Mouse (Mus musculus) lung, embryonic 16.5 days (tissue): Measurements from ENCODE around the gene Pcp4l1. TPM values are rescaled to one million over a fixed set of nuclear protein-coding genes. Genes with fewer than 3 reads are reported as not detected.

Source experiments
- ATAC-seq: fragments of 200-750 bp; cut with Nextera tagmentation; 2 replicates; pipeline ENCODE4 v1.8.0; 2017; ENCODE audit warnings: low read depth, mild to moderate bottlenecking, moderate library complexity
- H3K27ac ChIP-seq: fragments of 300-500 bp; sonication (generic); 2 replicates; pipeline ENCODE4 v1.5.1; 2014; ENCODE audit warnings: mild to moderate bottlenecking, control low read depth, low read length
- H3K27me3 ChIP-seq: fragments of 300-500 bp; sonication (generic); 2 replicates; pipeline ENCODE4 v1.6.1; 2014; ENCODE audit warnings: low read depth, low read length, mixed read lengths; ENCODE audit not compliant: control insufficient read depth, insufficient read depth
- H3K36me3 ChIP-seq: fragments of 300-500 bp; sonication (generic); 2 replicates; pipeline ENCODE4 v1.6.1; 2014; ENCODE audit warnings: low read length; ENCODE audit not compliant: control insufficient read depth, insufficient read depth
- H3K4me1 ChIP-seq: fragments of 300-500 bp; sonication (generic); replicated peaks from 2 replicates; pipeline ENCODE4 v1.6.1; 2014; ENCODE audit warnings: low read length, mixed read lengths; ENCODE audit not compliant: control insufficient read depth, insufficient read depth
- H3K4me2 ChIP-seq: fragments of 300-500 bp; sonication (generic); 2 replicates; pipeline ENCODE4 v1.6.1; 2014; ENCODE audit warnings: low read depth, low read length, control low read depth
- H3K4me3 ChIP-seq: fragments of 300-500 bp; sonication (generic); 2 replicates; pipeline ENCODE4 v1.5.1; 2014; ENCODE audit warnings: mild to moderate bottlenecking, low read length, control low read depth
- H3K9ac ChIP-seq: fragments of 300-500 bp; sonication (generic); 2 replicates; pipeline ENCODE4 v1.6.1; 2014; ENCODE audit warnings: low read length, control low read depth
- H3K9me3 ChIP-seq: fragments of 300-500 bp; sonication (generic); 2 replicates; pipeline ENCODE4 v1.6.1; 2016; ENCODE audit warnings: low read length; ENCODE audit not compliant: control insufficient read depth
- WGBS: fragments of 180-500 bp; shearing (Covaris S2); extraction: QIAGEN DNeasy Blood & Tissue Kit; methylation state at CpG from one replicate; pipeline ENCODE4 v1.1.7; 2014; 5-methylcytosine and 5-hydroxymethylcytosine counted together
- polyA plus RNA-seq: library from polyadenylated mRNA; unstranded; fragments of >200 nt; fragmentation: Nextera tagmentation; extraction: Ambion mirVana; gene quantifications from 2 replicates; pipeline ENCODE4 v1.2.1, GENCODE M21; 2015

The Pcp4l1 gene
- polyA plus RNA-seq, 1 experiment from 2014 or later: 6.6 TPM

- ATAC-seq: no peak
- H3K9me3 ChIP-seq: no peaks in the 10 kb centered on the region
- 61% methylated on average over 2 of the region's 2 CpGs for WGBS
- no peak overlapping the region for H3K9ac ChIP-seq
- no peak overlapping the region for H3K27ac ChIP-seq
- peaks cover 9% of the 10 kb centered on the region for H3K4me1 ChIP-seq
- no peaks in the 10 kb centered on the region for H3K27me3 ChIP-seq
- no peak overlapping the region for H3K4me2 ChIP-seq
- H3K36me3 ChIP-seq: peaks cover 10% of the 10 kb centered on the region
- H3K4me3 ChIP-seq: no peak overlapping the region
Observed at GRCm38 (mm10) chr1:171223796-171224195, 27.7 kb upstream of the Pcp4l1 start.

- H3K9ac ChIP-seq: peak overlapping the region; percentile 67
- peaks cover 10% of the 10 kb centered on the region for H3K36me3 ChIP-seq
- 69% methylated on average over 6 of the region's 6 CpGs for whole genome bisulfite sequencing
- H3K4me2 ChIP-seq: peak overlapping the region; percentile 57
- H3K4me1 ChIP-seq: peaks cover 9% of the 10 kb centered on the region
- H3K4me3 ChIP-seq: peak overlapping the region; percentile 77
- no peak for ATAC-seq
- no peaks in the 10 kb centered on the region for H3K27me3 ChIP-seq
- H3K27ac ChIP-seq: peak overlapping the region; percentile 82
- H3K9me3 ChIP-seq: no peaks in the 10 kb centered on the region
Observed at GRCm38 (mm10) chr1:171223168-171223567, 27.1 kb upstream of the Pcp4l1 start.

GRCm38 (mm10) chr1:171222238-171223155 lies 26.4 kb upstream of the Pcp4l1 start, which contains the start of gene Tomm40l:
Gene Tomm40l (minus strand): TSS chr1:171222514.
- peaks cover 10% of the 10 kb centered on the region for H3K36me3 ChIP-seq
- under 1% methylated on average over 28 of the region's 28 CpGs for WGBS
- H3K4me1 ChIP-seq: peaks cover 9% of the 10 kb centered on the region
- no peaks in the 10 kb centered on the region for H3K9me3 ChIP-seq
- no peaks in the 10 kb centered on the region for H3K27me3 ChIP-seq
- peak within 1 kb of the TSS; percentile 73 for H3K4me2 ChIP-seq
- peak within 1 kb of the TSS; percentile 77 for H3K4me3 ChIP-seq
- peak within 1 kb of the TSS; percentile 67 for H3K9ac ChIP-seq
- peak; percentile 99 for ATAC-seq
- H3K27ac ChIP-seq: peak within 1 kb of the TSS; percentile 82

GRCm38 (mm10) chr1:171221281-171222193 lies 25.5 kb upstream of the Pcp4l1 start:
- Histone ChIP-seq H3K4me2 (peak overlapping the region; percentile 73), H3K9me3 (no peaks in the 10 kb centered on the region), H3K4me1 (peaks cover 9% of the 10 kb centered on the region), H3K27ac (peak overlapping the region; percentile 36; the same call in 1 of the 2 replicates), H3K27me3 (no peaks in the 10 kb centered on the region), H3K36me3 (peaks cover 10% of the 10 kb centered on the region), H3K9ac (peak overlapping the region; percentile 58), H3K4me3 (peak overlapping the region; percentile 77)
- ATAC-seq: no peak; the same call in 1 of the 2 replicates
- 4% methylated on average over 22 of the region's 22 CpGs for WGBS

- no peaks in the 10 kb centered on the region for H3K9me3 ChIP-seq
- H3K4me1 ChIP-seq: peaks cover 9% of the 10 kb centered on the region
- peaks cover 10% of the 10 kb centered on the region for H3K36me3 ChIP-seq
- H3K4me3 ChIP-seq: peak overlapping the region; percentile 77; the same call in 1 of the 2 replicates
- 0 out of 2 replicates have a peak, but pooled peaks have one; percentile 9 for ATAC-seq
- WGBS: 6% methylated on average over 10 of the region's 10 CpGs
- H3K27ac ChIP-seq: no peak overlapping the region
- H3K27me3 ChIP-seq: no peaks in the 10 kb centered on the region
- H3K9ac ChIP-seq: 0 out of 2 replicates have a peak overlapping the region, but pooled peaks have one; percentile 10
- peak overlapping the region; percentile 73 for H3K4me2 ChIP-seq
Observed at GRCm38 (mm10) chr1:171220871-171221270, 24.8 kb upstream of the Pcp4l1 start.

- Histone ChIP-seq H3K9ac (no peak overlapping the region), H3K9me3 (no peaks in the 10 kb centered on the region), H3K4me2 (no peak overlapping the region), H3K27ac (no peak overlapping the region), H3K36me3 (peaks cover 10% of the 10 kb centered on the region), H3K27me3 (no peaks in the 10 kb centered on the region), H3K4me1 (peaks cover 5% of the 10 kb centered on the region), H3K4me3 (no peak overlapping the region)
- no peak for ATAC-seq
- 82% methylated on average over 18 of the region's 18 CpGs for whole genome bisulfite sequencing
Observed at GRCm38 (mm10) chr1:171216241-171216955, 20.3 kb upstream of the Pcp4l1 start.

- no peak for ATAC-seq
- no peaks in the 10 kb centered on the region for H3K27me3 ChIP-seq
- H3K27ac ChIP-seq: no peak within 1 kb of the TSS
- H3K4me3 ChIP-seq: no peak within 1 kb of the TSS
- no peaks in the 10 kb centered on the region for H3K36me3 ChIP-seq
- H3K9ac ChIP-seq: no peak within 1 kb of the TSS
- H3K9me3 ChIP-seq: no peaks in the 10 kb centered on the region
- H3K4me1 ChIP-seq: no peaks in the 10 kb centered on the region
- H3K4me2 ChIP-seq: no peak within 1 kb of the TSS
- 66% methylated on average over 10 of the region's 10 CpGs for WGBS
Observed at GRCm38 (mm10) chr1:171213801-171214496, 17.9 kb upstream of the Pcp4l1 start, which contains the start of gene Nr1i3. Gene Nr1i3 (plus strand): TSS chr1:171213970.

DNA sequence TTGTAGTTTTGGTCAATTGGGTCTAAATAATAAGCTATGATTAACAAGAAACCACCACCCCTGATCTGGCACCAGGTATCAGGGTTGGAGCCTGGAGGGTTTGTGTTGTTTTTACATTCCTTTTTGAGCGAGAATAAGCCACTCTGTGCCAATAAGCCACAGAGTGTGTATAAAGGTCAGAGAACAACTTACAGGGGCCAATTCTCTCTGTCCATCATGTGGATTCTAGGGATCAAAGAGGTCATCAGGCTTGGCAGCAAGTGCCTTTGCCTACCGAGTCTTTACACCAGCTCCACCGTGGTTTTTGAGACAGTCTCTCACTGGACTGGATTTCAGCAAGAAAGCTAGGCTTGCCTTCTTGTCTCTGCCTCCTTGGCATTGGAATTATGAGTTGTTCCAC lies 16.8 kb upstream of the Pcp4l1 start:
- H3K4me1 ChIP-seq: no peaks in the 10 kb centered on the region
- ATAC-seq: no peak
- H3K9ac ChIP-seq: no peak overlapping the region
- H3K4me3 ChIP-seq: no peak overlapping the region
- no peaks in the 10 kb centered on the region for H3K27me3 ChIP-seq
- H3K36me3 ChIP-seq: no peaks in the 10 kb centered on the region
- H3K27ac ChIP-seq: no peak overlapping the region
- 43% methylated on average over 3 of the region's 3 CpGs for WGBS
- H3K9me3 ChIP-seq: no peaks in the 10 kb centered on the region
- H3K4me2 ChIP-seq: no peak overlapping the region
